ENCODE assay signal across 7 mouse cellular contexts in the genomic region with DNA sequence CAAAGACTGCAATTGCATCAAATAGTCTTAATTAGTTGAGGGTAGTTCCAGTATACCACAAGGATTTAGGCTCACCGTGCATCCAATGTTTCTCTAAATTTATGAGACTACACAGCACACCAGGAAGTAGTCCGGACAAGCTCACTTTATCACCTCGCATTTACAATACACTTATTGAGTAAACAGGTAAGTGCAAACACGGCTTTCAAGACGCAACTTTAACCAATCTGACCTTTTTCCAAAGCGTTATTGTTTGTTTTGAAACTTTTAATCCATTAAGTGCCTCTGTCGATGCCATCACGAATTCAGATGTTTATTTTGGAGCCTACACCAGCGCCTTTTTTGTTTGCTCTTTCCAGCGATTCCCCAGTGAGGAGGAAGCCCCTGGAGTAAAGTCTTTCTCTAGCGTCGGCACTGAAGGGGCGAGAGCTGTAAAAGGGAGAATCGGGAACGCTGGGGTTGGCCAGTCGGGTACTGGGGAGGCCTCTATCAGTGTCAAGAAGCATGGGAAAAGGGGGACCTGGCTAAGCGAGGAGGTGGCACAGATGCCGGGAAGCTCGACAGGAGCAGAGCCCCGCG. TPM values are rescaled to one million over a fixed set of nuclear protein-coding genes. Genes with fewer than 3 reads are reported as not detected.
A peak's percentile ranks its signal among the peaks of the same experiment; 100 is the strongest.
DNase-seq lines count a peak whose midpoint lies in the region; ATAC-seq and TF ChIP-seq lines count a peak whose summit lies in the region.

No protein-coding gene starts in this region.

- peak overlapping the region; percentile 80; the same call in 1 of the 2 replicates for H3K27ac ChIP-seq in forebrain, embryonic 11.5 days (ENCODE audit: low read depth, low read length)
- peak overlapping the region; percentile 98 for H3K27ac ChIP-seq in liver, embryonic 13.5 days
- H3K27ac ChIP-seq in stomach, postnatal 0 days (replicated peaks) = peak overlapping the region; percentile 96

- peak overlapping the region; percentile 64 for H3K4me2 ChIP-seq in forebrain, embryonic 11.5 days (ENCODE audit: low read depth, low read length, severe bottlenecking)
- H3K4me2 ChIP-seq in liver, embryonic 13.5 days = peak overlapping the region; percentile 89
- peak overlapping the region; percentile 58 for H3K4me2 ChIP-seq in stomach, postnatal 0 days (replicated peaks; ENCODE audit: low read depth)

- peak overlapping the region; percentile 84 for H3K4me3 ChIP-seq in forebrain, embryonic 11.5 days (ENCODE audit: low read depth, low read length)
- H3K4me3 ChIP-seq in liver, embryonic 13.5 days (replicated peaks) = peak overlapping the region; percentile 87
- H3K4me3 ChIP-seq in stomach, postnatal 0 days (ENCODE audit: low read depth, low read length) = peak overlapping the region; percentile 84

- 3% methylated on average over 21 of the region's 21 CpGs for WGBS in forebrain, embryonic 11.5 days
- under 1% methylated on average over 21 of the region's 21 CpGs for WGBS in liver, embryonic 13.5 days (ENCODE audit: insufficient replicate concordance)
- 1% methylated on average over 21 of the region's 21 CpGs for WGBS in stomach, postnatal 0 days

- H3K4me1 ChIP-seq in forebrain, embryonic 11.5 days (replicated peaks; ENCODE audit: control insufficient read depth, insufficient read depth, low read length) = peaks cover 10% of the 10 kb centered on the region
- H3K4me1 ChIP-seq in liver, embryonic 13.5 days (replicated peaks) = peaks cover 46% of the 10 kb centered on the region
- H3K4me1 ChIP-seq in stomach, postnatal 0 days (replicated peaks; ENCODE audit: control insufficient read depth, insufficient read depth) = no peaks in the 10 kb centered on the region; the same call in 1 of the 2 replicates

- H3K9me3 ChIP-seq in forebrain, embryonic 11.5 days (ENCODE audit: control insufficient read depth, low read length) = no peaks in the 10 kb centered on the region
- H3K9me3 ChIP-seq in liver, embryonic 13.5 days (replicated peaks) = no peaks in the 10 kb centered on the region
- H3K9me3 ChIP-seq in stomach, postnatal 0 days (ENCODE audit: control insufficient read depth, low read length) = no peaks in the 10 kb centered on the region

- DNase-seq in retina, embryonic 14.5 days (ENCODE audit: low spot score) = peak; percentile 11
- DNase-seq in retina, postnatal 1 day = no peak
- DNase-seq in forebrain, embryonic 11.5 days (ENCODE audit: low spot score) = no peak
- no peak for DNase-seq in liver, embryonic 13.5 days
- DNase-seq in stomach, postnatal 0 days (ENCODE audit: low spot score) = no peak
- DNase-seq in urinary bladder, adult 18-20 months (ENCODE audit: low spot score in 2 of 2) = no peak
- DNase-seq in gastrocnemius, adult 18-20 months (ENCODE audit: low spot score) = no peak

- no peak for ATAC-seq in forebrain, embryonic 11.5 days (replicated peaks; ENCODE audit: low FRiP score)
- no peak for ATAC-seq in liver, embryonic 13.5 days (ENCODE audit: low read depth)
- ATAC-seq in stomach, postnatal 0 days (ENCODE audit: low FRiP score, low TSS enrichment) = peak; percentile 22; the same call in 1 of the 2 replicates

- H3K36me3 ChIP-seq in forebrain, embryonic 11.5 days (ENCODE audit: control insufficient read depth, insufficient read depth, low read length) = peaks cover 10% of the 10 kb centered on the region; the same call in 1 of the 2 replicates
- peaks cover 50% of the 10 kb centered on the region for H3K36me3 ChIP-seq in liver, embryonic 13.5 days
- peaks cover 11% of the 10 kb centered on the region for H3K36me3 ChIP-seq in stomach, postnatal 0 days (ENCODE audit: control insufficient read depth, insufficient read depth, low read length)

- no peak for TF ChIP-seq EP300 in stomach, postnatal 0 days (optimal IDR thresholded peaks at IDR 0.05)

- H3K27me3 ChIP-seq in forebrain, embryonic 11.5 days (ENCODE audit: control insufficient read depth, insufficient read depth, low read length) = no peaks in the 10 kb centered on the region
- H3K27me3 ChIP-seq in liver, embryonic 13.5 days = no peaks in the 10 kb centered on the region
- no peaks in the 10 kb centered on the region for H3K27me3 ChIP-seq in stomach, postnatal 0 days (ENCODE audit: control insufficient read depth, insufficient read depth, low read length)

- H3K9ac ChIP-seq in forebrain, embryonic 11.5 days (ENCODE audit: low read length) = peak overlapping the region; percentile 76
- peak overlapping the region; percentile 90 for H3K9ac ChIP-seq in liver, embryonic 13.5 days
- H3K9ac ChIP-seq in stomach, postnatal 0 days (ENCODE audit: low read length) = peak overlapping the region; percentile 88

- no peak for TF ChIP-seq CTCF in stomach, postnatal 0 days (IDR thresholded peaks at IDR 0.05; ENCODE audit: low read depth)

RNA-seq across cellular contexts. Expression of a gene that starts 0.7 kb away (rescaled TPM):
- 8.3 and 14.4 TPM in 2 replicates for polyA plus RNA-seq in forebrain, embryonic 11.5 days (2014; fragmentation: Nextera tagmentation; extraction: Ambion mirVana)
- 2.5 and 3.2 TPM in 2 replicates for polyA plus RNA-seq in liver, embryonic 13.5 days (2015; fragmentation: Nextera tagmentation; extraction: Ambion mirVana)
- polyA plus RNA-seq in stomach, postnatal 0 days (2015; fragmentation: Nextera tagmentation; extraction: Ambion mirVana) = 2.2 and 2.8 TPM in 2 replicates
- 1 to 10 TPM; 7.3 to 7.6 TPM for total RNA-seq in gastrocnemius, adult 18-20 months (2021)

RNA-seq across cellular contexts. Expression of a gene that starts 36.5 kb away (rescaled TPM):
- 55.0 and 57.7 TPM in 2 replicates for polyA plus RNA-seq in forebrain, embryonic 11.5 days (2014; fragmentation: Nextera tagmentation; extraction: Ambion mirVana)
- polyA plus RNA-seq in liver, embryonic 13.5 days (2015; fragmentation: Nextera tagmentation; extraction: Ambion mirVana) = 40.7 and 49.0 TPM in 2 replicates
- 15.9 and 16.2 TPM in 2 replicates for polyA plus RNA-seq in stomach, postnatal 0 days (2015; fragmentation: Nextera tagmentation; extraction: Ambion mirVana)
- total RNA-seq in gastrocnemius, adult 18-20 months (2021) = 10 to 100 TPM; 12.3 to 14.5 TPM

RNA-seq across cellular contexts. Expression of a gene that starts 36.6 kb away (rescaled TPM):
- 46.1 and 47.9 TPM in 2 replicates for polyA plus RNA-seq in forebrain, embryonic 11.5 days (2014; fragmentation: Nextera tagmentation; extraction: Ambion mirVana)
- polyA plus RNA-seq in liver, embryonic 13.5 days (2015; fragmentation: Nextera tagmentation; extraction: Ambion mirVana) = 35.3 and 39.8 TPM in 2 replicates
- polyA plus RNA-seq in stomach, postnatal 0 days (2015; fragmentation: Nextera tagmentation; extraction: Ambion mirVana) = 9.6 and 10.2 TPM in 2 replicates
- under 1 TPM; 0.34 to 0.66 TPM for total RNA-seq in gastrocnemius, adult 18-20 months (2021)

RNA-seq across cellular contexts. Expression of a gene that starts 55.6 kb away (rescaled TPM):
- polyA plus RNA-seq in forebrain, embryonic 11.5 days (2014; fragmentation: Nextera tagmentation; extraction: Ambion mirVana) = 1.5 and 2.1 TPM in 2 replicates
- 326 and 385 TPM in 2 replicates for polyA plus RNA-seq in liver, embryonic 13.5 days (2015; fragmentation: Nextera tagmentation; extraction: Ambion mirVana)
- polyA plus RNA-seq in stomach, postnatal 0 days (2015; fragmentation: Nextera tagmentation; extraction: Ambion mirVana) = 2.1 and 4.7 TPM in 2 replicates
- total RNA-seq in gastrocnemius, adult 18-20 months (2021) = 1 to 10 TPM in 1 of 2 experiments, under 1 TPM in 1; 0.09 to 1.4 TPM
